Mouse (Mus musculus): ENCODE measurements around the gene Rpp38.

Gene Rpp38

GRCm38 (mm10) chr2:3332484-3333242, at the start of gene Rpp38:
Gene Rpp38, minus strand, starts transcription at chr2:3332643.
- DNase-seq (ENCODE audit: low read depth, low spot score), result peak; percentile 98

GRCm38 (mm10) chr2:3365127-3365526, 32.7 kb upstream of the Rpp38 start:
- DNase-seq (ENCODE audit: low read depth, low spot score), result no peak

- DNase-seq (ENCODE audit: low read depth, low spot score), result no peak
Observed at GRCm38 (mm10) chr2:3361067-3361466, 28.6 kb upstream of the Rpp38 start.

- no peak for DNase-seq (ENCODE audit: low read depth, low spot score)
Observed at GRCm38 (mm10) chr2:3357887-3358286, 25.4 kb upstream of the Rpp38 start.

- no peak for DNase-seq (ENCODE audit: low read depth, low spot score)
Observed at GRCm38 (mm10) chr2:3356311-3356710, 23.9 kb upstream of the Rpp38 start.

- DNase-seq (ENCODE audit: low read depth, low spot score), result no peak
Observed at GRCm38 (mm10) chr2:3355793-3356192, 23.4 kb upstream of the Rpp38 start.

- DNase-seq (ENCODE audit: low read depth, low spot score), result no peak
Observed at GRCm38 (mm10) chr2:3353160-3353559, 20.7 kb upstream of the Rpp38 start.

- peak; percentile 32 for DNase-seq (ENCODE audit: low read depth, low spot score)
Observed at GRCm38 (mm10) chr2:3348919-3349318, 16.5 kb upstream of the Rpp38 start.

- no peak for DNase-seq (ENCODE audit: low read depth, low spot score)
Observed at GRCm38 (mm10) chr2:3348422-3348821, 16.0 kb upstream of the Rpp38 start.

GRCm38 (mm10) chr2:3335611-3336301, 3.3 kb upstream of the Rpp38 start, which contains the start of gene Acbd7:
Gene Acbd7, plus strand, starts transcription at chr2:3336168.
- peak; percentile 27 for DNase-seq (ENCODE audit: low read depth, low spot score)

GRCm38 (mm10) chr2:3333761-3334160, 1.3 kb upstream of the Rpp38 start:
- DNase-seq (ENCODE audit: low read depth, low spot score), result no peak

- DNase-seq (ENCODE audit: low read depth, low spot score), result no peak
Observed at GRCm38 (mm10) chr2:3332056-3332455, 387 bp downstream of the Rpp38 start.

GRCm38 (mm10) chr2:3331071-3331703, 1.3 kb downstream of the Rpp38 start:
- DNase-seq (ENCODE audit: low read depth, low spot score), result no peak

- peak; percentile 43 for DNase-seq (ENCODE audit: low read depth, low spot score)
Observed at GRCm38 (mm10) chr2:3327351-3327750, 5.1 kb downstream of the Rpp38 start.

- DNase-seq (ENCODE audit: low read depth, low spot score), result no peak
Observed at GRCm38 (mm10) chr2:3326547-3326946, 5.9 kb downstream of the Rpp38 start.

- no peak for DNase-seq (ENCODE audit: low read depth, low spot score)
Observed at GRCm38 (mm10) chr2:3324381-3325130, 7.9 kb downstream of the Rpp38 start.

GRCm38 (mm10) chr2:3323132-3323531, 9.3 kb downstream of the Rpp38 start:
- no peak for DNase-seq (ENCODE audit: low read depth, low spot score)

GRCm38 (mm10) chr2:3305426-3306025, 26.9 kb downstream of the Rpp38 start:
- no peak for DNase-seq (ENCODE audit: low read depth, low spot score)

- DNase-seq (ENCODE audit: low read depth, low spot score), result no peak
Observed at GRCm38 (mm10) chr2:3295826-3296225, 36.6 kb downstream of the Rpp38 start.

- no peak for DNase-seq (ENCODE audit: low read depth, low spot score)
Observed at GRCm38 (mm10) chr2:3292170-3292569, 40.3 kb downstream of the Rpp38 start.

GRCm38 (mm10) chr2:3289581-3289980, 42.9 kb downstream of the Rpp38 start:
- no peak for DNase-seq (ENCODE audit: low read depth, low spot score)

All from forelimb bud, embryonic 11.5 days (tissue).